Mouse (Mus musculus) lung, postnatal 10 days (tissue): ENCODE measurements around the gene Cdca7.

Experiments used
- DNase-seq: peaks from one replicate; pipeline ENCODE4 v3.0.0; 2021

Cdca7 gene

GRCm38 (mm10) chr2:72499074-72499721 is 23.2 kb downstream of the Cdca7 start:
- no peak for DNase-seq

- no peak for DNase-seq
Measured at GRCm38 (mm10) chr2:72499782-72500411, 23.9 kb downstream of the Cdca7 start.

GRCm38 (mm10) chr2:72502041-72502813 is 26.3 kb downstream of the Cdca7 start:
- peak; percentile 67 for DNase-seq

GRCm38 (mm10) chr2:72503646-72504045 is 27.7 kb downstream of the Cdca7 start:
- no peak for DNase-seq

- no peak for DNase-seq
Measured at GRCm38 (mm10) chr2:72507855-72508635, 32.1 kb downstream of the Cdca7 start.

GRCm38 (mm10) chr2:72508891-72509290 is 32.9 kb downstream of the Cdca7 start:
- no peak for DNase-seq

GRCm38 (mm10) chr2:72515526-72515925 is 39.6 kb downstream of the Cdca7 start:
- DNase-seq, result no peak

- DNase-seq, result peak; percentile 90
Measured at GRCm38 (mm10) chr2:72515971-72516719, 40.2 kb downstream of the Cdca7 start.

- DNase-seq, result no peak
Measured at GRCm38 (mm10) chr2:72516720-72517089, 40.7 kb downstream of the Cdca7 start.

GRCm38 (mm10) chr2:72524022-72524421 is 48.1 kb downstream of the Cdca7 start:
- no peak for DNase-seq

GRCm38 (mm10) chr2:72525556-72525955 is 49.6 kb downstream of the Cdca7 start:
- no peak for DNase-seq

- no peak for DNase-seq
Measured at GRCm38 (mm10) chr2:72529026-72529357, 53.0 kb downstream of the Cdca7 start.

- DNase-seq, result no peak
Measured at GRCm38 (mm10) chr2:72529358-72530319, 53.7 kb downstream of the Cdca7 start.

- no peak for DNase-seq
Measured at GRCm38 (mm10) chr2:72535889-72536288, 59.9 kb downstream of the Cdca7 start.
